Mouse (Mus musculus): ENCODE results near the gene Ppp4c.

- TF ChIP-seq CTCF (IDR thresholded peaks at IDR 0.05), result no peak
- TF ChIP-seq EP300 (IDR thresholded peaks at IDR 0.05), result no peak
Observed at GRCm38 (mm10) chr7:126823940-126824339, 31.6 kb upstream of the Ppp4c start.
